Comparison of ENCODE assay signal across 10 mouse cellular contexts in the genomic region with DNA sequence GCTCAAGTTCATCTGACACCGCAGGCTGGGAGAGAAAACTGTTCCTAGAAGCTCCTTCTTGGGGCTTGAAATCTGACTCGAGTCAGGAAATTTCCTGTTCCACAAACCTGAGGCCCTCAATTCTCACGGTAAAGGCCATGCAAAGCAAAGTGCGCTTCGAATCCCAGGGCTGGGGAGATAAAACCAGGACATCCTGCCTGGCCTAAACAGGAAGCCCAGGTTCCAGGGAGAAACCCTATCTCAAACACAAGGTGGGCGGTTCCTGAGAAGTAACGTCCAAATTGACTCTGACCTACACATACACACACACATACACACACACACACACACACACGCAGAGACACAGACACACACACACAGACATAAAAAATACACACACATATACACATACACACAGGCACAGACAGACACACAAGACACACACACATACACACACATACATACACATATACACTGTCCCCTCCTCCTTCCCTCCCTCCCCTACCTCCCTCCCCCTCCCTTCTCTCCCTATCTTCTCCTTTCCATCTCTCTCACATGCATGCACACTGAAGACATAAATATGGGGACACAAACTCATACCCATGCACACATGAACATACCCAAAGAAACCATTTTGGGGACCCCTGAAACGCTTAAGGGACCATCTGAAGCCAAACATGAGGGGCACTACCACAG. TPM values are rescaled to one million over a fixed set of nuclear protein-coding genes. Genes with fewer than 3 reads are reported as not detected.
DNase-seq lines count a peak whose midpoint lies in the region; ATAC-seq and TF ChIP-seq lines count a peak whose summit lies in the region.
"Had no signal": no experiment of that assay in that cellular context is flagged by ENCODE, and none has a peak within 500 bp of the region (broad histone marks: within the 10 kb centered on the region; RNA-seq: fewer than 3 reads in every experiment).

No protein-coding gene starts in this region.

- no peaks in the 10 kb centered on the region for H3K27me3 ChIP-seq in cerebellum, adult 2 months (ENCODE audit: control insufficient read depth, insufficient read depth, low read length)
- no peaks in the 10 kb centered on the region for H3K27me3 ChIP-seq in heart, postnatal 0 days (ENCODE audit: control insufficient read depth, insufficient read depth, low read length)
- H3K27me3 ChIP-seq in testis, adult 2 months (ENCODE audit: control insufficient read depth, insufficient read depth, low read length): no peaks in the 10 kb centered on the region

- TF ChIP-seq POLR2A in cerebellum, adult 2 months (IDR thresholded peaks at IDR 0.05; ENCODE audit: borderline replicate concordance, insufficient read depth, low read length): no peak
- no peak for TF ChIP-seq POLR2A in testis, adult 2 months (IDR thresholded peaks at IDR 0.05; ENCODE audit: control insufficient read depth, low read depth, low read length)

- ATAC-seq in heart, postnatal 0 days (ENCODE audit: insufficient read depth, low read depth): no peak

- 51% methylated on average over 9 of the region's 9 CpGs for WGBS in cerebellum, adult 2 months
- 65% methylated on average over 9 of the region's 9 CpGs for WGBS in heart, postnatal 0 days

- no peak for TF ChIP-seq EP300 in heart, postnatal 0 days (IDR thresholded peaks at IDR 0.05; ENCODE audit: low read depth)

- peak overlapping the region; percentile 47 for H3K27ac ChIP-seq in cerebellum, adult 2 months (ENCODE audit: insufficient read depth, low read length)
- H3K27ac ChIP-seq in heart, postnatal 0 days (ENCODE audit: low read depth): peak overlapping the region; percentile 57; the same call in 1 of the 2 replicates
- peak overlapping the region; percentile 1; the same call in 1 of the 2 replicates for H3K27ac ChIP-seq in testis, adult 2 months (ENCODE audit: control insufficient read depth, insufficient read depth, low read depth, low read length)

- no peaks in the 10 kb centered on the region for H3K9me3 ChIP-seq in heart, postnatal 0 days (replicated peaks; ENCODE audit: control insufficient read depth, low read length)
- H3K9me3 ChIP-seq: hindbrain, embryonic 10.5 days had no signal

- intact Hi-C loops in heart, postnatal 10 days (cut with DNase I): no loop called here
- intact Hi-C loops in left cerebral cortex, postnatal 36 days (cut with DNase I): no loop called here

- H3K4me2 ChIP-seq in heart, postnatal 0 days (ENCODE audit: low read depth, low read length): no peak overlapping the region

- H3K9ac ChIP-seq in heart, postnatal 0 days (replicated peaks; ENCODE audit: low read depth, low read length): no peak overlapping the region

- no peak overlapping the region for H3K4me3 ChIP-seq in cerebellum, adult 2 months (replicated peaks; ENCODE audit: insufficient read depth, low read depth, low read length)
- H3K4me3 ChIP-seq in heart, postnatal 0 days (ENCODE audit: low read depth, low read length): no peak overlapping the region
- no peak overlapping the region for H3K4me3 ChIP-seq in testis, adult 2 months (ENCODE audit: control insufficient read depth, low read depth, low read length)
- H3K4me3 ChIP-seq: hindbrain, embryonic 10.5 days had no signal

- no peak for DNase-seq in cerebellum, adult 2 months
- DNase-seq in cerebellum, adult 11-12 months: no peak
- DNase-seq in heart, postnatal 0 days (ENCODE audit: low spot score): no peak
- DNase-seq in heart, postnatal 10 days: no peak
- DNase-seq in testis, postnatal 14 days (ENCODE audit: low spot score): no peak
- no peak for DNase-seq in ovary, adult 18-20 months (ENCODE audit: low spot score)
- no peak for DNase-seq in left cerebral cortex, postnatal 36 days (ENCODE audit: low spot score in 2 of 2)
- DNase-seq: kidney, adult 11 months had no signal

- no peak for TF ChIP-seq CTCF in cerebellum, adult 2 months (IDR thresholded peaks at IDR 0.05; ENCODE audit: borderline replicate concordance, insufficient read depth, low read depth, low read length)
- TF ChIP-seq CTCF in heart, postnatal 0 days (IDR thresholded peaks at IDR 0.05; ENCODE audit: low read depth): no peak
- no peak for TF ChIP-seq CTCF in testis, adult 2 months (IDR thresholded peaks at IDR 0.05; ENCODE audit: control insufficient read depth, insufficient read depth, insufficient replicate concordance, low read depth, low read length)

- H3K36me3 ChIP-seq in heart, postnatal 0 days (replicated peaks; ENCODE audit: control insufficient read depth, insufficient read depth, low read length): no peaks in the 10 kb centered on the region
- H3K36me3 ChIP-seq in testis, adult 2 months (ENCODE audit: control insufficient read depth, insufficient read depth, low read length): no peaks in the 10 kb centered on the region
- H3K36me3 ChIP-seq: hindbrain, embryonic 10.5 days had no signal

- peaks cover 54% of the 10 kb centered on the region for H3K4me1 ChIP-seq in cerebellum, adult 2 months (ENCODE audit: control insufficient read depth, insufficient read depth, low read length)
- H3K4me1 ChIP-seq in heart, postnatal 0 days (ENCODE audit: control insufficient read depth, insufficient read depth): peaks cover 39% of the 10 kb centered on the region
- H3K4me1 ChIP-seq in testis, adult 2 months (ENCODE audit: control insufficient read depth, insufficient read depth, low read length): peaks cover 2% of the 10 kb centered on the region; the same call in 1 of the 2 replicates

RNA-seq across cellular contexts. Expression of a gene that starts 24.3 kb away (rescaled TPM):
- polyA plus RNA-seq in cerebellum, adult 2 months (2012; rRNA removed): 29.2 and 34.0 TPM in 2 replicates
- total RNA-seq in heart, postnatal 0 days (2014; rRNA removed; ENCODE audit: low replicate concordance): 10.2 and 16.7 TPM in 2 replicates
- 6.4 TPM in 2 replicates for polyA plus RNA-seq in heart, postnatal 0 days (2015; fragmentation: Nextera tagmentation; extraction: Ambion mirVana)
- 1 to 10 TPM; 6.6 to 7.4 TPM for total RNA-seq in heart, postnatal 10 days (2021)
- 8.8 and 10.0 TPM in 2 replicates for polyA plus RNA-seq in testis, adult 2 months (2012; rRNA removed)
- total RNA-seq in left cerebral cortex, postnatal 36 days (2021): 10 to 100 TPM; 16.9 to 19.3 TPM

Comparison
In these comparisons a context has a peak if more than half of its experiments do, and no peak if none do; other contexts are left out.
1. H3K27ac ChIP-seq: peak in every context shown above with its lines; median percentile 57 in heart, postnatal 0 days; 47 in cerebellum, adult 2 months; 1 in testis, adult 2 months.